Mouse (Mus musculus): ENCODE results near the gene Tmem259. TPM values are rescaled to one million over a fixed set of nuclear protein-coding genes. Genes with fewer than 3 reads are reported as not detected.

Gene Tmem259
- polyA plus RNA-seq, 1 experiment from 2014 or later, result 9.0 TPM

GRCm38 (mm10) chr10:79925785-79926490, 58.2 kb downstream of the Tmem259 start:
- WGBS, result 6% methylated on average over 14 of the region's 15 CpGs
- peak overlapping the region; percentile 95 for H3K4me2 ChIP-seq (ENCODE audit: low read depth, low read length)
- peak overlapping the region; percentile 69 for H3K27ac ChIP-seq (ENCODE audit: low read length)
- 0 out of 2 replicates have a peak, but pooled peaks cover 2% of the 10 kb centered on the region for H3K36me3 ChIP-seq (ENCODE audit: control insufficient read depth, insufficient read depth, low read length)
- H3K9me3 ChIP-seq (ENCODE audit: control insufficient read depth, low read length), result no peaks in the 10 kb centered on the region
- peaks cover 23% of the 10 kb centered on the region for H3K27me3 ChIP-seq (ENCODE audit: control insufficient read depth, insufficient read depth, low read depth, low read length)
- H3K4me3 ChIP-seq (ENCODE audit: low read length), result peak overlapping the region; percentile 92
- peaks cover 30% of the 10 kb centered on the region for H3K4me1 ChIP-seq (replicated peaks; ENCODE audit: control insufficient read depth, insufficient read depth, low read length)
- ATAC-seq (ENCODE audit: low read depth), result no peak
- H3K9ac ChIP-seq (ENCODE audit: low read length), result peak overlapping the region; percentile 96

GRCm38 (mm10) chr10:79924998-79925784, 58.9 kb downstream of the Tmem259 start:
- peak overlapping the region; percentile 95 for H3K4me2 ChIP-seq (ENCODE audit: low read depth, low read length)
- peaks cover 30% of the 10 kb centered on the region for H3K27me3 ChIP-seq (ENCODE audit: control insufficient read depth, insufficient read depth, low read depth, low read length)
- peaks cover 33% of the 10 kb centered on the region for H3K4me1 ChIP-seq (replicated peaks; ENCODE audit: control insufficient read depth, insufficient read depth, low read length)
- ATAC-seq (ENCODE audit: low read depth), result no peak
- no peaks in the 10 kb centered on the region for H3K9me3 ChIP-seq (ENCODE audit: control insufficient read depth, low read length)
- H3K4me3 ChIP-seq (ENCODE audit: low read length), result no peak overlapping the region
- H3K9ac ChIP-seq (ENCODE audit: low read length), result no peak overlapping the region
- WGBS, result 8% methylated on average over 29 of the region's 29 CpGs
- no peaks in the 10 kb centered on the region for H3K36me3 ChIP-seq (ENCODE audit: control insufficient read depth, insufficient read depth, low read length)
- no peak overlapping the region for H3K27ac ChIP-seq (ENCODE audit: low read length)

Other genes with a start within 250 kb of the Tmem259 start
- gene Polrmt, start 237.7 kb downstream of the Tmem259 start, polyA plus RNA-seq (2015; fragmentation: Nextera tagmentation; extraction: Ambion mirVana), result 46.2 and 47.8 TPM in 2 replicates
- gene Fgf22, start 229.3 kb downstream of the Tmem259 start, polyA plus RNA-seq (2015; fragmentation: Nextera tagmentation; extraction: Ambion mirVana), result 0.11 and 0.29 TPM in 2 replicates
- 47.9 and 61.4 TPM in 2 replicates for gene Rnf126, start 217.4 kb downstream of the Tmem259 start, polyA plus RNA-seq (2015; fragmentation: Nextera tagmentation; extraction: Ambion mirVana)
- gene Fstl3, start 207.1 kb downstream of the Tmem259 start, polyA plus RNA-seq (2015; fragmentation: Nextera tagmentation; extraction: Ambion mirVana), result 21.7 and 22.7 TPM in 2 replicates
- 0.57 and 2.1 TPM in 2 replicates for gene Prss57, start 193.4 kb downstream of the Tmem259 start, polyA plus RNA-seq (2015; fragmentation: Nextera tagmentation; extraction: Ambion mirVana)
- gene Palm, start 190.8 kb downstream of the Tmem259 start, polyA plus RNA-seq (2015; fragmentation: Nextera tagmentation; extraction: Ambion mirVana), result 52.7 and 54.1 TPM in 2 replicates
- gene Misp, start 163.3 kb downstream of the Tmem259 start, polyA plus RNA-seq (2015; fragmentation: Nextera tagmentation; extraction: Ambion mirVana), result 10.6 and 13.5 TPM in 2 replicates
- gene Ptbp1, start 129.9 kb downstream of the Tmem259 start, polyA plus RNA-seq (2015; fragmentation: Nextera tagmentation; extraction: Ambion mirVana), result 344 and 371 TPM in 2 replicates
- gene Prtn3, start 109.9 kb downstream of the Tmem259 start, polyA plus RNA-seq (2015; fragmentation: Nextera tagmentation; extraction: Ambion mirVana), result 3.0 and 4.0 TPM in 2 replicates
- 22.6 and 26.4 TPM in 2 replicates for gene Plppr3, start 109.7 kb downstream of the Tmem259 start, polyA plus RNA-seq (2015; fragmentation: Nextera tagmentation; extraction: Ambion mirVana)
- 0.26 and 1.2 TPM in 2 replicates for gene Elane, start 98.1 kb downstream of the Tmem259 start, polyA plus RNA-seq (2015; fragmentation: Nextera tagmentation; extraction: Ambion mirVana)
- gene Cfd, start 93.5 kb downstream of the Tmem259 start, polyA plus RNA-seq (2015; fragmentation: Nextera tagmentation; extraction: Ambion mirVana), result not detected in 2 replicates
- 48.3 and 51.2 TPM in 2 replicates for gene Med16, start 75.4 kb downstream of the Tmem259 start, polyA plus RNA-seq (2015; fragmentation: Nextera tagmentation; extraction: Ambion mirVana)
- gene Gm26602, start 73.5 kb downstream of the Tmem259 start, polyA plus RNA-seq (2015; fragmentation: Nextera tagmentation; extraction: Ambion mirVana), result 12.8 TPM in 1 of 2 replicates, not detected in the other
- 1.0 and 1.1 TPM in 2 replicates for gene Kiss1r, start 67.4 kb downstream of the Tmem259 start, polyA plus RNA-seq (2015; fragmentation: Nextera tagmentation; extraction: Ambion mirVana)
- gene R3hdm4, start 63.1 kb downstream of the Tmem259 start, polyA plus RNA-seq (2015; fragmentation: Nextera tagmentation; extraction: Ambion mirVana), result 151 and 155 TPM in 2 replicates
- gene Arid3a, start 57.3 kb downstream of the Tmem259 start, polyA plus RNA-seq (2015; fragmentation: Nextera tagmentation; extraction: Ambion mirVana), result 4.1 and 4.8 TPM in 2 replicates
- gene Wdr18, start 24.2 kb downstream of the Tmem259 start, polyA plus RNA-seq (2015; fragmentation: Nextera tagmentation; extraction: Ambion mirVana), result 76.7 and 83.0 TPM in 2 replicates
- 0.25 and 0.75 TPM in 2 replicates for gene Grin3b, start 13.6 kb downstream of the Tmem259 start, polyA plus RNA-seq (2015; fragmentation: Nextera tagmentation; extraction: Ambion mirVana)
- 401 and 405 TPM in 2 replicates for gene Cnn2, start 4.3 kb upstream of the Tmem259 start, polyA plus RNA-seq (2015; fragmentation: Nextera tagmentation; extraction: Ambion mirVana)
- gene Abca7, start 12.2 kb upstream of the Tmem259 start, polyA plus RNA-seq (2015; fragmentation: Nextera tagmentation; extraction: Ambion mirVana), result 4.9 and 5.6 TPM in 2 replicates
- gene Arhgap45, start 32.3 kb upstream of the Tmem259 start, polyA plus RNA-seq (2015; fragmentation: Nextera tagmentation; extraction: Ambion mirVana), result 18.1 and 21.8 TPM in 2 replicates
- 194 and 210 TPM in 2 replicates for gene Polr2e, start 55.5 kb upstream of the Tmem259 start, polyA plus RNA-seq (2015; fragmentation: Nextera tagmentation; extraction: Ambion mirVana)
- 554 and 585 TPM in 2 replicates for gene Gpx4, start 62.8 kb upstream of the Tmem259 start, polyA plus RNA-seq (2015; fragmentation: Nextera tagmentation; extraction: Ambion mirVana)
- 18.7 and 19.1 TPM in 2 replicates for gene Sbno2, start 121.2 kb upstream of the Tmem259 start, polyA plus RNA-seq (2015; fragmentation: Nextera tagmentation; extraction: Ambion mirVana)
- gene Stk11, start 131.5 kb upstream of the Tmem259 start, polyA plus RNA-seq (2015; fragmentation: Nextera tagmentation; extraction: Ambion mirVana), result 18.6 and 23.3 TPM in 2 replicates
- gene Atp5d, start 154.3 kb upstream of the Tmem259 start, polyA plus RNA-seq (2015; fragmentation: Nextera tagmentation; extraction: Ambion mirVana), result 534 and 552 TPM in 2 replicates
- gene Cbarp, start 156.5 kb upstream of the Tmem259 start, polyA plus RNA-seq (2015; fragmentation: Nextera tagmentation; extraction: Ambion mirVana), result 3.9 and 5.6 TPM in 2 replicates
- gene Midn, start 163.9 kb upstream of the Tmem259 start, polyA plus RNA-seq (2015; fragmentation: Nextera tagmentation; extraction: Ambion mirVana), result 11.8 and 12.9 TPM in 2 replicates
- gene Cirbp, start 181.7 kb upstream of the Tmem259 start, polyA plus RNA-seq (2015; fragmentation: Nextera tagmentation; extraction: Ambion mirVana), result 73.4 and 83.4 TPM in 2 replicates
- 12.2 and 13.6 TPM in 2 replicates for gene 1600002K03Rik, start 188.6 kb upstream of the Tmem259 start, polyA plus RNA-seq (2015; fragmentation: Nextera tagmentation; extraction: Ambion mirVana)
- gene Efna2, start 195.2 kb upstream of the Tmem259 start, polyA plus RNA-seq (2015; fragmentation: Nextera tagmentation; extraction: Ambion mirVana), result 11.0 and 12.1 TPM in 2 replicates
- gene Mum1, start 242.1 kb upstream of the Tmem259 start, polyA plus RNA-seq (2015; fragmentation: Nextera tagmentation; extraction: Ambion mirVana), result 66.4 and 68.7 TPM in 2 replicates